Mouse (Mus musculus) G1E (cell line): ENCODE data around the gene Bmf. TPM values are rescaled to one million over a fixed set of nuclear protein-coding genes. Genes with fewer than 3 reads are reported as not detected.

ENCODE experiments used
- ATAC-seq: 2 replicates; pipeline ENCODE4 v1.8.0; 2016; ENCODE audit warnings: mild to moderate bottlenecking; ENCODE audit not compliant: insufficient number of reproducible peaks, poor library complexity, low FRiP score, severe bottlenecking; ENCODE audit errors: extremely low read depth
- DNase-seq: peaks from one replicate; pipeline ENCODE4 v3.0.0; 2012; ENCODE audit warnings: low spot score
- H3K27me3 ChIP-seq: 2 replicates; pipeline ENCODE4 v1.6.1; 2012; ENCODE audit warnings: mild to moderate bottlenecking, low read length, inconsistent platforms; ENCODE audit not compliant: insufficient read depth
- H3K36me3 ChIP-seq: replicated peaks from 2 replicates; pipeline ENCODE3; 2012; ENCODE audit warnings: mild to moderate bottlenecking, inconsistent platforms
- H3K4me1 ChIP-seq: 2 replicates; pipeline ENCODE4 v1.6.1; 2012; ENCODE audit warnings: low read depth, low read length, inconsistent platforms, mixed read lengths; ENCODE audit not compliant: insufficient read depth
- H3K4me3 ChIP-seq: 2 replicates; pipeline ENCODE4 v1.5.1; 2012; ENCODE audit warnings: low read depth, mild to moderate bottlenecking, inconsistent platforms, low read length, moderate library complexity, mixed read lengths
- H3K9me3 ChIP-seq: replicated peaks from 2 replicates; pipeline ENCODE4 v1.6.1; 2012; ENCODE audit warnings: inconsistent platforms
- CTCF ChIP-seq: IDR thresholded peaks from 2 replicates; pipeline ENCODE4 v1.5.1; 2012; ENCODE audit warnings: low read depth, low read length, inconsistent platforms, mixed read lengths
- GATA1 ChIP-seq: IDR thresholded peaks from 2 replicates; pipeline ENCODE4 v1.6.1; 2012; ENCODE audit warnings: borderline replicate concordance, low read length, inconsistent platforms, mixed read lengths
- GATA2 ChIP-seq: IDR thresholded peaks from 2 replicates; pipeline ENCODE4 v1.6.1; 2012; ENCODE audit warnings: low read depth, low read length, inconsistent platforms, borderline replicate concordance
- POLR2AphosphoS5 ChIP-seq: IDR thresholded peaks from 2 replicates; pipeline ENCODE4 v1.6.1; 2012; ENCODE audit warnings: low read depth, low read length, inconsistent platforms; ENCODE audit not compliant: insufficient replicate concordance
- TAL1 ChIP-seq: conservative IDR thresholded peaks from 2 replicates; pipeline ENCODE4 v1.6.1; 2012; ENCODE audit warnings: low read depth, low read length, inconsistent platforms, mixed read lengths
- polyA plus RNA-seq: library from polyadenylated mRNA; stranded (reverse); fragments of >175 nt; gene quantifications from 2 replicates; pipeline ENCODE4 v1.2.3, GENCODE M21; 2012
- total RNA-seq, 2 experiments: library from RNA; stranded (forward) in 1 of 2; stranded (reverse) in 1 of 2; fragments of 200-1000 nt in 1 of 2; fragments of >200 nt in 1 of 2; fragmentation: Nextera tagmentation in 1 of 2; gene quantifications; 2 replicates each; pipeline ENCODE4 v1.2.3; 2014 to 2017

Gene Bmf
- total and polyA plus RNA-seq, 3 experiments, result 0.16 TPM; not detected in 2

DNA sequence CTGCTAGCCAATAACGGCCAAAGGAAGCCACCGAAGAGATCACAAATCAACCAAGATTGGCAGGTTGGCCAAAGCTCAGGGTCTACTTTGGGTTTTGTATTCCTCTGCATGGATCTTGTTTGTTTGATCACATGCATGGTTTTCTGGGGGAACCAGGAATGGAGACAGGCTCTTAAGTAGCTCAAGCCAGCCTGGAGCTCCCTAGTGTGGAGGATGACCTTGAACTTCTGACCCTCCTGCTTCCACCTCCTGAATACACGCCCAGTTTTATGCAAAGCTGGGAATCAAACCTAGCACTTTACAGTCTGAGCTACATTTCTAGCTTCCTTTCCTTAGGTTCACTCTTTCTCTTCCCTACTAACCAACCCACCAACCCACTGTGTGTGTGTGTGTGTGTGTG is 64.1 kb downstream of the Bmf start:
- H3K4me1 ChIP-seq, result peaks cover 14% of the 10 kb centered on the region
- H3K4me3 ChIP-seq, result no peak overlapping the region
- DNase-seq (no peak), ATAC-seq (no peak)
- H3K36me3 ChIP-seq, result no peaks in the 10 kb centered on the region
- H3K27me3 ChIP-seq, result peaks cover 27% of the 10 kb centered on the region
- no peak for TF ChIP-seq POLR2AphosphoS5
- no peak for TF ChIP-seq TAL1
- no peak for TF ChIP-seq CTCF
- TF ChIP-seq GATA2, result no peak
- TF ChIP-seq GATA1, result no peak
- no peaks in the 10 kb centered on the region for H3K9me3 ChIP-seq

DNA sequence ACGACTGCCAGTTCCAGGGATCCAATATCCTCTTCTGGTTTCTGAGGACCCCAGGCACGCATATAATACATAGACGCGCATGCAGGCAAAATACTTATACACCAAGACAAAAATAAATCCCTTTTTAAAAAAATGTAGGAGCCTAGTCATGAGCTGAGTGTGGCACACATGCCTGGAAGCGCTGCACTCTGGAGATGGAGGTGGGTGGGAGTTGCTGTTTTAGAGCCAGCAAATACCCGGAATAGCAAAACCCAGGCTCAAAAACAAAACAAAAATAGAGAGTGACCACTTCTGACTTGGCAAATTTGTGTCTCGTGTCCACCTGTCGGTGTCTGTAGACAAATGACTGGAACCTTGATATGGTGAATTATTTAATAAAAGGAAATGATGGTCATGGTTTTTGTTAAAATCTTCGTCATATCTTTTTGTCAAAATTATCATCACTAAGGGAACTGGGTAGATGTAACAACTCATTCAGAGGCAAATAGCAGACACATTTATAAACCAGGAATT is 65.0 kb downstream of the Bmf start:
- DNase-seq (no peak), ATAC-seq (no peak)
- H3K27me3 ChIP-seq, result peaks cover 21% of the 10 kb centered on the region
- no peaks in the 10 kb centered on the region for H3K36me3 ChIP-seq
- no peak for TF ChIP-seq TAL1
- no peak for TF ChIP-seq GATA1
- no peak for TF ChIP-seq POLR2AphosphoS5
- no peak for TF ChIP-seq CTCF
- TF ChIP-seq GATA2, result no peak
- H3K4me3 ChIP-seq, result no peak overlapping the region
- no peaks in the 10 kb centered on the region for H3K9me3 ChIP-seq
- peaks cover 19% of the 10 kb centered on the region for H3K4me1 ChIP-seq

DNA sequence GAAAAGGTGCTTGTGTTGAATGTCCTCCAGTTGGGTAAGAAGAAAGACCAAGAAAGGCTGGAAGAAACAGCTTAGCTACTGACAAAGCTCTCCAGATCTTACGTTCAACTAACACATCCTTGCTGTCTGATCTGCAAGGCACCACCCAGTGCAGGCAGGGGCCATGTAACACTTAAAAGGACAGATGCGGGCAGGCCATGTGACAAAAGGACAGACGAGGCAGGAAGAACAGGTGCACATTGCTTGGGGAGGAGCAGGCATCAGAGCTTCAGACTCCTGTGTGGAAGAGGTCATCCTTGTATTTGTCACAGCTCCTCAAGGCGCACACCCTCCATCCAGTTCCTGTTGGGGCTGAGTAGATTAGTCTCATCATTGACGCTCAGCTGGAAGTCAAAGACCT is 66.5 kb downstream of the Bmf start:
- TF ChIP-seq POLR2AphosphoS5 (no peak), CTCF (no peak), GATA1 (no peak), TAL1 (no peak), GATA2 (no peak)
- ATAC-seq (no peak), DNase-seq (no peak)
- H3K27me3 ChIP-seq, result peaks cover 15% of the 10 kb centered on the region
- H3K9me3 ChIP-seq, result no peaks in the 10 kb centered on the region
- H3K4me1 ChIP-seq, result peaks cover 26% of the 10 kb centered on the region
- no peak overlapping the region for H3K4me3 ChIP-seq
- H3K36me3 ChIP-seq, result peaks cover 4% of the 10 kb centered on the region

DNA sequence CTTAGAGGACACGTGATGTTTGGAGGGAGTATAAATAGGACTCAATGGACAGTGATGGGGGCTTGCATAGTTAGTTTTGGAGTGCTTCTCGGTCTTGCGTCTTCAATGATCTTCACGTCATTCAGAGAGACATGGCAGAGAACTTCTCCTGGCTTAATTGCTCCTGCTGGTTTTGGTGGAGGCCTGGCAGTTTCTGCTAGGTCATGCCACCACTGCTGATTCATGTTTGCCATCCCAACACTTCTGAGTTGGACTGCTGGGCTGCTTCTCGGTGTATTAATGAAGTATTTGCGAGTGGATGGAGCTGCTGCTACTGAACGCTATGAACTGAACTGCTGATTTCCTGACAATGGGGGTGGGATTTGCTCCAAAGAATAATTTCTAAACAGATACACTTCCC is 68.6 kb downstream of the Bmf start:
- Histone ChIP-seq H3K9me3 (no peaks in the 10 kb centered on the region), H3K27me3 (peaks cover 14% of the 10 kb centered on the region), H3K4me1 (peaks cover 27% of the 10 kb centered on the region), H3K4me3 (no peak overlapping the region), H3K36me3 (peaks cover 17% of the 10 kb centered on the region)
- TF ChIP-seq GATA1, result no peak
- TF ChIP-seq POLR2AphosphoS5, result no peak
- no peak for TF ChIP-seq GATA2
- TF ChIP-seq TAL1, result no peak
- no peak for TF ChIP-seq CTCF
- DNase-seq, result no peak
- ATAC-seq, result no peak

DNA sequence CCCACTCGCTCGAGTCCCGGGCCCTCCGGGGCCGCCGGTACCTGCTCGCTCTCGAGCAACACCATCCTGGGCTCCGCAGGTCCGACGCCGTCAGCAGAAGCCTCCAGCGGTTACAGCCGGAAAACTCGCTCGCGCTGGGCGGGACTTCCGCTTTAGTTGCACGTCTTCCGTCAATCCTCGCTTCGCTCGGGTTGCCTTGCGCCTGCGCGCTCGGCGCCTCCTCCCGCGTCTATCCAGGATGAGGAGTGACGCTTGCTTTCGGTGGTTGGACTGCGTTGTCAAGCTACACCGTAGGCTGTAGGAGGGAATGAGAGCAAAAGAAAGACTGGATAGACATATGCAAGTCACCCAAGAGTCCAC is 70.0 kb downstream of the Bmf start, which contains the start of gene Srp14:
Srp14 (minus strand) TSS at position 162 of the 360 bp plus-strand sequence.
- Histone ChIP-seq H3K27me3 (peaks cover 8% of the 10 kb centered on the region), H3K4me3 (peak within 1 kb of the TSS; percentile 89), H3K4me1 (peaks cover 25% of the 10 kb centered on the region), H3K36me3 (peaks cover 30% of the 10 kb centered on the region), H3K9me3 (no peaks in the 10 kb centered on the region)
- peak; percentile 96 for DNase-seq
- TF ChIP-seq GATA1 (no peak), POLR2AphosphoS5 (no peak), CTCF (no peak)
- ATAC-seq, result peak; percentile 95

DNA sequence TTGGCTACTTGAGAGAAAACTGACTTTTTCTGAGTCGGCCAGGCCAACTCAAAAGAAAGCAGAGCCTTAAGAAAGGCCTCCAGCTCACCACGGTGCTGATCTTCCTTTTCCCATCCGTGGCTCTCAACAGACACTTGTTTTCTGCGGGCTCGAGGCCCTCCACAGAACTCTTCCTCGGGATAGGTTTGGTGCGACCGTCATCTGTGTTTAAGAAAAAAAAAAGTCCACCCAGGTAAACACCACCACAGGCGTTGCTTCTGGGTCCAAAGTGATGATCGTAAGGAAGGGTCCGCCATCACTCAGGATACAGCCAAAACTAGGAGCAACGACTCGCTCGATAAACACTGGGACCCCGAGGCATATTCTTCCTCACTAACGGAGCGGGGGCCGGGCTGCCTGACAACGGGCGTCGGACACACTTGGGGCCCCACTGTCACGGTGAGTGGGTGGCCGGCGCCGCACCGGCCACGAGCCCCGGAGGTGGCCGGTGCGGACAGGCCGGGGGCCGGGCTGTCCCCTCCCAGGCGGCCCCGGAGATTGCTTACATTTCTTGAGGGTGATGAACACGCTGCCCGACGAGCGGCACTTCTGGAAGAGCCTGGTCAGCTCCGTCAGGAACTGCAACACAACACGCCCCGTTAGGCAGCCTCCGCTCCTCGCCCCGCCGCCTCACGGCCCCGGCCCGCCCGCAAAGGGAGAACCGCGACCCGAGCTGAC is 70.5 kb downstream of the Bmf start:
- Histone ChIP-seq H3K4me1 (peaks cover 25% of the 10 kb centered on the region), H3K4me3 (peak overlapping the region; percentile 89), H3K36me3 (peaks cover 35% of the 10 kb centered on the region), H3K9me3 (no peaks in the 10 kb centered on the region), H3K27me3 (peaks cover 7% of the 10 kb centered on the region)
- TF ChIP-seq CTCF (no peak), GATA1 (no peak), POLR2AphosphoS5 (no peak), TAL1 (no peak), GATA2 (no peak)
- ATAC-seq (no peak), DNase-seq (no peak)

Other genes with a start within 250 kb of the Bmf start
- gene Gpr176, start 176.3 kb downstream of the Bmf start, total RNA-seq (2014; fragmentation: Nextera tagmentation), result not detected in 2 replicates
- 0.06 and 0.16 TPM in 2 replicates for gene Gpr176, start 176.3 kb downstream of the Bmf start, total RNA-seq (2017)
- gene Gpr176, start 176.3 kb downstream of the Bmf start, polyA plus RNA-seq, result not detected in 2 replicates
- gene Eif2ak4, start 161.1 kb downstream of the Bmf start, total RNA-seq (2014; fragmentation: Nextera tagmentation), result 35.4 and 38.2 TPM in 2 replicates
- gene Eif2ak4, start 161.1 kb downstream of the Bmf start, total RNA-seq (2017), result 23.1 and 23.9 TPM in 2 replicates
- gene Eif2ak4, start 161.1 kb downstream of the Bmf start, polyA plus RNA-seq, result 12.4 TPM in 2 replicates
- gene Srp14, start 70.0 kb downstream of the Bmf start, total RNA-seq (2014; fragmentation: Nextera tagmentation), result 107 and 121 TPM in 2 replicates
- gene Srp14, start 70.0 kb downstream of the Bmf start, total RNA-seq (2017), result 303 and 317 TPM in 2 replicates
- gene Srp14, start 70.0 kb downstream of the Bmf start, polyA plus RNA-seq, result 69.1 and 110 TPM in 2 replicates
- 69.8 and 75.1 TPM in 2 replicates for gene Bub1b, start 48.5 kb upstream of the Bmf start, total RNA-seq (2014; fragmentation: Nextera tagmentation)
- gene Bub1b, start 48.5 kb upstream of the Bmf start, total RNA-seq (2017), result 110 and 126 TPM in 2 replicates
- 21.1 and 26.3 TPM in 2 replicates for gene Bub1b, start 48.5 kb upstream of the Bmf start, polyA plus RNA-seq
- gene Pak6, start 113.6 kb upstream of the Bmf start, total RNA-seq (2014; fragmentation: Nextera tagmentation), result 7.9 and 9.6 TPM in 2 replicates
- gene Pak6, start 113.6 kb upstream of the Bmf start, total RNA-seq (2017), result 6.2 and 10.0 TPM in 2 replicates
- gene Pak6, start 113.6 kb upstream of the Bmf start, polyA plus RNA-seq, result 28.0 and 34.2 TPM in 2 replicates
- gene Ankrd63, start 154.3 kb upstream of the Bmf start, total RNA-seq (2014; fragmentation: Nextera tagmentation), result 0.15 TPM in 1 of 2 replicates, not detected in the other
- under 0.01 and 0.05 TPM in 2 replicates for gene Ankrd63, start 154.3 kb upstream of the Bmf start, total RNA-seq (2017)
- gene Ankrd63, start 154.3 kb upstream of the Bmf start, polyA plus RNA-seq, result not detected in 2 replicates
- gene Plcb2, start 178.8 kb upstream of the Bmf start, total RNA-seq (2014; fragmentation: Nextera tagmentation), result 25.6 and 30.6 TPM in 2 replicates
- gene Plcb2, start 178.8 kb upstream of the Bmf start, total RNA-seq (2017), result 7.3 and 8.5 TPM in 2 replicates
- gene Plcb2, start 178.8 kb upstream of the Bmf start, polyA plus RNA-seq, result 4.5 and 5.4 TPM in 2 replicates
- gene Inafm2, start 196.1 kb upstream of the Bmf start, total RNA-seq (2014; fragmentation: Nextera tagmentation), result 24.8 and 26.5 TPM in 2 replicates
- gene Inafm2, start 196.1 kb upstream of the Bmf start, total RNA-seq (2017), result 14.8 and 16.0 TPM in 2 replicates
- gene Inafm2, start 196.1 kb upstream of the Bmf start, polyA plus RNA-seq, result 21.0 and 28.6 TPM in 2 replicates
- not detected in 2 replicates for gene Ccdc9b, start 213.0 kb upstream of the Bmf start, total RNA-seq (2014; fragmentation: Nextera tagmentation)
- 0.05 and 0.06 TPM in 2 replicates for gene Ccdc9b, start 213.0 kb upstream of the Bmf start, total RNA-seq (2017)
- not detected in 2 replicates for gene Ccdc9b, start 213.0 kb upstream of the Bmf start, polyA plus RNA-seq
- gene Phgr1, start 223.1 kb upstream of the Bmf start, total RNA-seq (2014; fragmentation: Nextera tagmentation), result not detected in 2 replicates
- gene Phgr1, start 223.1 kb upstream of the Bmf start, total RNA-seq (2017), result not detected in 2 replicates
- not detected in 2 replicates for gene Phgr1, start 223.1 kb upstream of the Bmf start, polyA plus RNA-seq
- not detected in 2 replicates for gene Disp2, start 230.0 kb upstream of the Bmf start, total RNA-seq (2014; fragmentation: Nextera tagmentation)
- 0.16 and 0.17 TPM in 2 replicates for gene Disp2, start 230.0 kb upstream of the Bmf start, total RNA-seq (2017)
- gene Disp2, start 230.0 kb upstream of the Bmf start, polyA plus RNA-seq, result 0.03 and 0.04 TPM in 2 replicates